Mouse (Mus musculus) intestine, embryonic 14.5 days (tissue): ENCODE data around the gene Hoxd3. TPM values are rescaled to one million over a fixed set of nuclear protein-coding genes. Genes with fewer than 3 reads are reported as not detected.

Experiments used
- ATAC-seq: fragments of 200-750 bp; cut with Nextera tagmentation; replicated peaks from 2 replicates; pipeline ENCODE4 v1.8.0; 2017; ENCODE audit warnings: low read depth, moderate number of reproducible peaks, moderate TSS enrichment, moderate library complexity; ENCODE audit not compliant: low FRiP score, low TSS enrichment
- DNase-seq: peaks from one replicate; pipeline ENCODE4 v3.0.0-alpha.2; 2018; ENCODE audit warnings: low spot score
- H3K27ac ChIP-seq: fragments of 300-500 bp; sonication (generic); 2 replicates; pipeline ENCODE4 v1.5.1; 2014; ENCODE audit warnings: low read depth, mild to moderate bottlenecking, control low read depth
- H3K27me3 ChIP-seq: fragments of 300-500 bp; sonication (generic); replicated peaks from 2 replicates; pipeline ENCODE4 v1.6.1; 2014; ENCODE audit warnings: low read length, control low read depth; ENCODE audit not compliant: control insufficient read depth, insufficient read depth
- H3K36me3 ChIP-seq: fragments of 300-500 bp; sonication (generic); 2 replicates; pipeline ENCODE4 v1.6.1; 2014; ENCODE audit warnings: low read length, control low read depth; ENCODE audit not compliant: control insufficient read depth, insufficient read depth
- H3K4me1 ChIP-seq: fragments of 300-500 bp; sonication (generic); replicated peaks from 2 replicates; pipeline ENCODE4 v1.6.1; 2014; ENCODE audit warnings: low read length, control low read depth, mixed read lengths; ENCODE audit not compliant: control insufficient read depth, insufficient read depth
- H3K4me2 ChIP-seq: fragments of 300-500 bp; sonication (generic); 2 replicates; pipeline ENCODE4 v1.6.1; 2014; ENCODE audit warnings: low read length
- H3K4me3 ChIP-seq: fragments of 300-500 bp; sonication (generic); 2 replicates; pipeline ENCODE4 v1.5.1; 2014; ENCODE audit warnings: low read depth, low read length, control low read depth, mixed read lengths
- H3K9ac ChIP-seq: fragments of 300-500 bp; sonication (generic); 2 replicates; pipeline ENCODE4 v1.6.1; 2014; ENCODE audit warnings: mild to moderate bottlenecking, low read length
- H3K9me3 ChIP-seq: fragments of 300-500 bp; sonication (generic); 2 replicates; pipeline ENCODE4 v1.6.1; 2016; ENCODE audit warnings: low read length, control low read depth; ENCODE audit not compliant: control insufficient read depth
- WGBS: fragments of 180-500 bp; shearing (Covaris S2); extraction: QIAGEN DNeasy Blood & Tissue Kit; methylation state at CpG from one replicate; pipeline ENCODE4 v1.1.7; 2014; 5-methylcytosine and 5-hydroxymethylcytosine counted together
- polyA plus RNA-seq: library from polyadenylated mRNA; unstranded; fragments of >200 nt; fragmentation: Nextera tagmentation; extraction: Ambion mirVana; gene quantifications from 2 replicates; pipeline ENCODE4 v1.2.1, GENCODE M21; 2014

Hoxd3 gene
- polyA plus RNA-seq, 1 experiment from 2014 or later, result 27.6 TPM

GRCm38 (mm10) chr2:74731799-74732512 is 20.2 kb downstream of the Hoxd3 start:
- peak overlapping the region; percentile 22; the same call in 1 of the 2 replicates for H3K9ac ChIP-seq
- no peaks in the 10 kb centered on the region for H3K36me3 ChIP-seq
- H3K4me3 ChIP-seq, result peak overlapping the region; percentile 30
- peaks cover 8% of the 10 kb centered on the region; the same call in 1 of the 2 replicates for H3K4me1 ChIP-seq
- H3K4me2 ChIP-seq, result peak overlapping the region; percentile 49
- DNase-seq (peak; percentile 60), ATAC-seq (no peak)
- WGBS, result 26% methylated on average over 9 of the region's 9 CpGs
- no peaks in the 10 kb centered on the region for H3K9me3 ChIP-seq
- 0 out of 2 replicates have a peak overlapping the region, but pooled peaks have one; percentile 33 for H3K27ac ChIP-seq
- peaks cover 97% of the 10 kb centered on the region for H3K27me3 ChIP-seq

GRCm38 (mm10) chr2:74732513-74733316 is 21.0 kb downstream of the Hoxd3 start:
- no peaks in the 10 kb centered on the region for H3K36me3 ChIP-seq
- H3K9me3 ChIP-seq, result no peaks in the 10 kb centered on the region
- peaks cover 97% of the 10 kb centered on the region for H3K27me3 ChIP-seq
- no peak for ATAC-seq
- peak overlapping the region; percentile 30 for H3K4me3 ChIP-seq
- H3K4me2 ChIP-seq, result peak overlapping the region; percentile 49
- peaks cover 3% of the 10 kb centered on the region; the same call in 1 of the 2 replicates for H3K4me1 ChIP-seq
- DNase-seq, result peak; percentile 75
- peak overlapping the region; percentile 70 for H3K27ac ChIP-seq
- WGBS, result 3% methylated on average over 52 of the region's 52 CpGs
- peak overlapping the region; percentile 29; the same call in 1 of the 2 replicates for H3K9ac ChIP-seq

GRCm38 (mm10) chr2:74733317-74733661 is 21.6 kb downstream of the Hoxd3 start:
- Histone ChIP-seq H3K4me1 (peaks cover 3% of the 10 kb centered on the region; the same call in 1 of the 2 replicates), H3K9ac (peak overlapping the region; percentile 32; the same call in 1 of the 2 replicates), H3K9me3 (no peaks in the 10 kb centered on the region)

GRCm38 (mm10) chr2:74733765-74734164 is 22.0 kb downstream of the Hoxd3 start:
- ATAC-seq (no peak), DNase-seq (peak; percentile 77)
- Histone ChIP-seq H3K9me3 (no peaks in the 10 kb centered on the region), H3K27me3 (peaks cover 97% of the 10 kb centered on the region), H3K4me2 (peak overlapping the region; percentile 49), H3K4me1 (peaks cover 3% of the 10 kb centered on the region; the same call in 1 of the 2 replicates), H3K9ac (peak overlapping the region; percentile 32), H3K27ac (peak overlapping the region; percentile 70), H3K4me3 (peak overlapping the region; percentile 30), H3K36me3 (no peaks in the 10 kb centered on the region)
- WGBS, result 21% methylated on average over 6 of the region's 6 CpGs

More at GRCm38 (mm10) chr2:74733317-74733661, 21.6 kb downstream of the Hoxd3 start:
- peaks cover 97% of the 10 kb centered on the region for H3K27me3 ChIP-seq
- 4% methylated on average over 16 of the region's 16 CpGs for WGBS
- peak overlapping the region; percentile 49 for H3K4me2 ChIP-seq
- no peaks in the 10 kb centered on the region for H3K36me3 ChIP-seq
- DNase-seq (peak; percentile 74), ATAC-seq (no peak)
- peak overlapping the region; percentile 30 for H3K4me3 ChIP-seq
- peak overlapping the region; percentile 70; the same call in 1 of the 2 replicates for H3K27ac ChIP-seq

GRCm38 (mm10) chr2:74734451-74734850 is 22.7 kb downstream of the Hoxd3 start:
- H3K36me3 ChIP-seq, result no peaks in the 10 kb centered on the region
- peaks cover 3% of the 10 kb centered on the region; the same call in 1 of the 2 replicates for H3K4me1 ChIP-seq
- peaks cover 97% of the 10 kb centered on the region for H3K27me3 ChIP-seq
- peak overlapping the region; percentile 43 for H3K9ac ChIP-seq
- no peak; the same call in 1 of the 2 replicates for ATAC-seq
- H3K4me3 ChIP-seq, result peak overlapping the region; percentile 23; the same call in 1 of the 2 replicates
- 7% methylated on average over 13 of the region's 13 CpGs for WGBS
- no peaks in the 10 kb centered on the region for H3K9me3 ChIP-seq
- H3K27ac ChIP-seq, result peak overlapping the region; percentile 70
- H3K4me2 ChIP-seq, result peak overlapping the region; percentile 49
- peak; percentile 74 for DNase-seq

GRCm38 (mm10) chr2:74734996-74735811 is 23.5 kb downstream of the Hoxd3 start:
- H3K9me3 ChIP-seq, result no peaks in the 10 kb centered on the region
- peak overlapping the region; percentile 43 for H3K9ac ChIP-seq
- H3K36me3 ChIP-seq, result no peaks in the 10 kb centered on the region
- ATAC-seq (no peak), DNase-seq (peak; percentile 65)
- H3K4me3 ChIP-seq, result peak overlapping the region; percentile 23
- peaks cover 3% of the 10 kb centered on the region; the same call in 1 of the 2 replicates for H3K4me1 ChIP-seq
- peak overlapping the region; percentile 49 for H3K4me2 ChIP-seq
- H3K27me3 ChIP-seq, result peaks cover 97% of the 10 kb centered on the region
- peak overlapping the region; percentile 70; the same call in 1 of the 2 replicates for H3K27ac ChIP-seq
- 25% methylated on average over 27 of the region's 27 CpGs for WGBS

GRCm38 (mm10) chr2:74735851-74736687 is 24.3 kb downstream of the Hoxd3 start:
- peak overlapping the region; percentile 43 for H3K9ac ChIP-seq
- H3K4me2 ChIP-seq, result peak overlapping the region; percentile 49
- H3K4me1 ChIP-seq, result peaks cover 3% of the 10 kb centered on the region; the same call in 1 of the 2 replicates
- peak overlapping the region; percentile 70; the same call in 1 of the 2 replicates for H3K27ac ChIP-seq
- ATAC-seq (no peak), DNase-seq (peak; percentile 74)
- H3K4me3 ChIP-seq, result peak overlapping the region; percentile 23
- H3K9me3 ChIP-seq, result no peaks in the 10 kb centered on the region
- whole genome bisulfite sequencing, result 12% methylated on average over 42 of the region's 42 CpGs
- peaks cover 97% of the 10 kb centered on the region for H3K27me3 ChIP-seq
- no peaks in the 10 kb centered on the region for H3K36me3 ChIP-seq
